ENCODE assay signal across 8 mouse cellular contexts in genomic region chr16:91727433-91727832, GRCm38 (mm10). TPM values are rescaled to one million over a fixed set of nuclear protein-coding genes. Genes with fewer than 3 reads are reported as not detected.
DNase-seq lines count a peak whose midpoint lies in the region; ATAC-seq and TF ChIP-seq lines count a peak whose summit lies in the region.

No protein-coding gene starts in this region.

- ATAC-seq in midbrain, embryonic 11.5 days (ENCODE audit: low FRiP score), result no peak

- no peak for TF ChIP-seq POLR2A in cortical plate, adult 2 months (IDR thresholded peaks at IDR 0.05; ENCODE audit: extremely low read depth, insufficient read depth, low read length)

- H3K27me3 ChIP-seq in limb, embryonic 10.5 days (ENCODE audit: low read depth, poor library complexity, severe bottlenecking), result no peaks in the 10 kb centered on the region
- H3K27me3 ChIP-seq in midbrain, embryonic 11.5 days (ENCODE audit: control insufficient read depth, insufficient read depth, low read length), result no peaks in the 10 kb centered on the region

- 93% methylated on average over 15 of the region's 15 CpGs for WGBS in limb, embryonic 10.5 days
- WGBS in midbrain, embryonic 11.5 days, result 89% methylated on average over 15 of the region's 15 CpGs

- TF ChIP-seq CTCF in cortical plate, adult 2 months (IDR thresholded peaks at IDR 0.05; ENCODE audit: extremely low read depth, insufficient read depth, low read length), result no peak

- H3K9ac ChIP-seq in midbrain, embryonic 11.5 days (ENCODE audit: low read length), result peak overlapping the region; percentile 66

- H3K9me3 ChIP-seq in limb, embryonic 10.5 days (replicated peaks), result no peaks in the 10 kb centered on the region
- no peaks in the 10 kb centered on the region for H3K9me3 ChIP-seq in midbrain, embryonic 11.5 days (ENCODE audit: control insufficient read depth, low read length)

- peaks cover 2% of the 10 kb centered on the region; the same call in 1 of the 2 replicates for H3K4me1 ChIP-seq in cortical plate, adult 2 months (ENCODE audit: control insufficient read depth, insufficient read depth, low read length)
- peaks cover 30% of the 10 kb centered on the region for H3K4me1 ChIP-seq in limb, embryonic 10.5 days
- peaks cover 15% of the 10 kb centered on the region for H3K4me1 ChIP-seq in midbrain, embryonic 11.5 days (ENCODE audit: control insufficient read depth, insufficient read depth, low read length)

- H3K4me2 ChIP-seq in midbrain, embryonic 11.5 days, result peak overlapping the region; percentile 46

- DNase-seq in kidney, adult 11 months, result peak; percentile 19
- no peak for DNase-seq in kidney, postnatal 14 days
- DNase-seq in limb, embryonic 10.5 days (ENCODE audit: low spot score), result no peak
- DNase-seq in midbrain, embryonic 11.5 days (ENCODE audit: low spot score, missing footprints), result no peak
- no peak for DNase-seq in gastrocnemius, adult 8-10 months (ENCODE audit: low spot score in 2 of 2)
- DNase-seq in ovary, adult 18-20 months (ENCODE audit: low spot score), result no peak
- DNase-seq in cerebellum, adult 8-10 months, result no peak

- H3K27ac ChIP-seq in cortical plate, adult 2 months (ENCODE audit: insufficient read depth, low read length), result no peak overlapping the region
- no peak overlapping the region for H3K27ac ChIP-seq in limb, embryonic 10.5 days
- no peak overlapping the region for H3K27ac ChIP-seq in midbrain, embryonic 11.5 days (ENCODE audit: low read depth, low read length)

- peak overlapping the region; percentile 55; the same call in 1 of the 2 replicates for H3K4me3 ChIP-seq in cortical plate, adult 2 months (ENCODE audit: insufficient read depth, low read length)
- peak overlapping the region; percentile 93 for H3K4me3 ChIP-seq in limb, embryonic 10.5 days
- H3K4me3 ChIP-seq in midbrain, embryonic 11.5 days (ENCODE audit: low read depth, low read length), result peak overlapping the region; percentile 87

- no peaks in the 10 kb centered on the region; the same call in 1 of the 2 replicates for H3K36me3 ChIP-seq in limb, embryonic 10.5 days
- H3K36me3 ChIP-seq in midbrain, embryonic 11.5 days (ENCODE audit: control insufficient read depth, insufficient read depth, low read length), result no peaks in the 10 kb centered on the region

RNA-seq across cellular contexts. Expression of gene Cryzl1, which starts 1.3 kb away (rescaled TPM):
- polyA plus RNA-seq in cortical plate, adult 2 months (2012; rRNA removed), result 118 and 124 TPM in 2 replicates
- polyA plus RNA-seq in limb, embryonic 10.5 days (2016; fragmentation: Nextera tagmentation; extraction: Ambion mirVana), result 54.5 and 61.3 TPM in 2 replicates
- polyA plus RNA-seq in midbrain, embryonic 11.5 days (2014; fragmentation: Nextera tagmentation; extraction: Ambion mirVana), result 77.0 and 82.5 TPM in 2 replicates
- 10 to 100 TPM; 13.2 to 19.2 (median 15.8) TPM for total RNA-seq in gastrocnemius, adult 8-10 months (2022)

RNA-seq across cellular contexts. Expression of gene Itsn1, which starts 1.6 kb away (rescaled TPM):
- polyA plus RNA-seq in cortical plate, adult 2 months (2012; rRNA removed), result 55.2 and 64.9 TPM in 2 replicates
- 33.1 and 34.5 TPM in 2 replicates for polyA plus RNA-seq in limb, embryonic 10.5 days (2016; fragmentation: Nextera tagmentation; extraction: Ambion mirVana)
- polyA plus RNA-seq in midbrain, embryonic 11.5 days (2014; fragmentation: Nextera tagmentation; extraction: Ambion mirVana), result 54.8 and 57.6 TPM in 2 replicates
- 10 to 100 TPM; 64.0 to 77.0 (median 70.7) TPM for total RNA-seq in gastrocnemius, adult 8-10 months (2022)

RNA-seq across cellular contexts. Expression of gene Donson, which starts 38.9 kb away (rescaled TPM):
- polyA plus RNA-seq in cortical plate, adult 2 months (2012; rRNA removed), result 32.1 and 33.5 TPM in 2 replicates
- 41.0 and 43.2 TPM in 2 replicates for polyA plus RNA-seq in limb, embryonic 10.5 days (2016; fragmentation: Nextera tagmentation; extraction: Ambion mirVana)
- 38.0 and 39.2 TPM in 2 replicates for polyA plus RNA-seq in midbrain, embryonic 11.5 days (2014; fragmentation: Nextera tagmentation; extraction: Ambion mirVana)
- 1 to 10 TPM in 1 of 4 experiments, under 1 TPM in 3; 0.49 to 1.0 (median 0.60) TPM for total RNA-seq in gastrocnemius, adult 8-10 months (2022)
